Mouse (Mus musculus) cerebellum, adult (tissue): ENCODE data around the gene Ring1.
A peak's percentile ranks its signal among the peaks of the same experiment; 100 is the strongest.
"Not testable (repeated sequence)": the region's sequence is repeated elsewhere in the genome, so short reads cannot be mapped to it uniquely, and the experiment has no call there.

Source experiments
- ATAC-seq: cut with Nextera tagmentation; 2 replicates; pipeline ENCODE4 v1.9.2; 2017; ENCODE audit warnings: mild to moderate bottlenecking, moderate library complexity, mixed read lengths; ENCODE audit not compliant: insufficient number of reproducible peaks, low FRiP score, low TSS enrichment

The Ring1 gene

DNA sequence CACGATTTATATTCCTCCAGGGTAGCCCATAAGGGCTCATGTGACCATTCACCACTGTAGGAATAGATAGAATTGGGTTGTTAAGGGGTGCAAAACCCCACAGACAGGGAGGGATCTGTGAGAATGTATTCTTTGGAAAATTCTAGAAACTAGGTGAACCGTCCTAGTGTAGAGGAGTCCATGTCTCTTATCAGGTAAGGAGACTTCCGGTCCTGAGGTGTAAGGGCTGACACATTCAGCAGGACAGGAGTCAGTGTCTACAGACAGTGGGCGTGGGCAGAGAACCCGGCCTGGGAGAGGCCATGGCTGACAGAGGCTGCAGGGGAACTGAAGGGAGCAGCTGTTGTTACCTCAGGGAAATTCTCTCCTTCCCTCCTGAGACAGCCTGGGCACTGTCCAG is 25.8 kb downstream of the Ring1 start:
- not testable (repeated sequence) for ATAC-seq

DNA sequence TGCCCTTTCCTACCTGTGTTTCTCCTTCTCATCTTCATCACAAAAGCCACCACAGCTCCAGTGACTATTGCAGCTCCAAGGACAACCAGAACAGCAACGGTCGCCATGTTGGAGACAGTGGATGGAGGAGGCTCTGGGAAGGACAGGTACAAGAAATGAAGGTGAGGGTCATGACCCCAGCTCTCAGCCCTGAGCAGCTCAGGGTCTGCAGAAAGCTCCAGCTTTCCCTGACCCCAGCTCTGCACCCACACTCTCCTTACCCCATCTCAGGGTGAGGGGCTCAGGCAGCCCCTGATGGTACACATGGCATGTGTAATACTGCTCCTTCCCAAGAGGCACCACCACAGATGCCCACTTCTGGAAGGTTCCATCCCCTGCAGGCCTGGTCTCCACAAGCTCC is 27.5 kb downstream of the Ring1 start:
- ATAC-seq = not testable (repeated sequence)

DNA sequence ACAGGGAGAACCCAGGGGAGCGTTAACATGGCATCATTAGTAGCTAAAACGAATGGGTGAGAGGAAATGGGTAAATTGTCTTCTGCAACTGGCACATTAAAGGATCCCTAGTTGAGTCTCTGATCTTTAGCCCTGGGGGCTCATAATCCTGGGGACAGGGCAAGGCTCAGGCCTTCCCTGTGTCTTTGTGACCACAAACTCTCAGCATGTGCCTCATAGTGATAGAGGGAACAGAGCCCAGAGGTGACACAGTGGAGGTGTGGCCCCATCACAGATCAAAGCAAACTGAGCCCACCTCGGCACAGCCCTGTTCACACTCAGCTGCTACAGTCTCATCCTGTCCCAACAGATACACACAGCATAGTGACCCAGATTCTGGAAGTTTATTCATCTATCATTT is 28.8 kb downstream of the Ring1 start:
- no peak for ATAC-seq

DNA sequence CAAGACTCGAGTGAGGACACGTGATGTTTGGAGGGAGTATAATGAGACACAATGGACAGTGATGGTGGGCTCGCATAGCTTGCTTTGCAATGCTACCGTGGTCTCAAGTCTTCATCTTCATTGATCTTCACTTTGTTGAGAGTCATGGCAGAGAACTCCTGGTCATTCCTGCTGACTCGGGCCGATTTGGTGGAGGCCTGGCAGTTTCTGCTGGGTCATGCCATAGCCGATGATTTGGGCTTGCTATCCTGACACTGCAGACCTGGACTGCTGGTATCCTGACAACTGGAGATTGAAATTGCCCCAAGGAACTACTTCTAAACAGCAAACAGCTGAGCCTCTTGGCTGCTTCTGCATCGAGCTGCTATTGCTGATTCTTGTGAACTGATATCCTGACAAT is 29.5 kb downstream of the Ring1 start:
- no peak for ATAC-seq

DNA sequence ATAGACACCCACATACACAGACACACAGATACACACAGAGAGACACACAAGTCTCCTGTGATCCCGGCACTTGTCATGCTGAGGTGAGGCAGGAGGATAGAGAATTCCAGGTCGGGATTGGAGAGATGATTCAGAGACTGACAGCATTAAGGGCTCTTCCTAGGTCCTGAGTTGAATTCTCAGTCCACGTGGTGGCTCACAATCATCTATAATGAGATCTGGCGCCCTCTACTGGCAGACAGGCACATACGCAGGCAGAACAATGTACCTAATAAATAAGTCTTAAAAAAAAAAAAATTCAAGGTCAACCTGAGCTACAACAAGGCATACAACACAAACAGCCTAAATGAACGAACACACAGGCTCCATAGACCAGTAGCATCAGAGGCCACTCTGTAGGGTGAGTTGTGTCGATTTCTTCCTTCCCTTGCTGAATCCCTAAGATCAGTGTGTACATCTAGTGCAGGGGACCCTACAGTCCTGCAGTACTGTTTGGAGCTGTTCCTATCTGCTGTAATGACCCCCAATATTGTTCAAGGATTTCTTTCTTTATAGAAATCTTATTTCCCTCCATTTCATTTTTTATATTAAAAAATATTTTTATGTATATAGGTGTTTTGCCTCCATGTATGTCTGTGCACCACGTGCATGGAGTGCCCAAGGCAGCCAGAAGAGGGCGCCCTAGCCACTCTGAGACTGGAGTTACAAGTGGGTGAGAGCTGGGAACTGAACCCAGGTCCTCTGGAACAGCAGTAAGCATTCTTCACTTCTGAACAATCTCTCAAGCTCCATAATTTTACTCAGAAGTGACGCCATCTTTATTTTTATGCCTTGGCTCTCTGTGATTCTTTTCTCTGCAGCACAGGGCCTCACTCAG is 32.5 kb downstream of the Ring1 start:
- no peak for ATAC-seq

DNA sequence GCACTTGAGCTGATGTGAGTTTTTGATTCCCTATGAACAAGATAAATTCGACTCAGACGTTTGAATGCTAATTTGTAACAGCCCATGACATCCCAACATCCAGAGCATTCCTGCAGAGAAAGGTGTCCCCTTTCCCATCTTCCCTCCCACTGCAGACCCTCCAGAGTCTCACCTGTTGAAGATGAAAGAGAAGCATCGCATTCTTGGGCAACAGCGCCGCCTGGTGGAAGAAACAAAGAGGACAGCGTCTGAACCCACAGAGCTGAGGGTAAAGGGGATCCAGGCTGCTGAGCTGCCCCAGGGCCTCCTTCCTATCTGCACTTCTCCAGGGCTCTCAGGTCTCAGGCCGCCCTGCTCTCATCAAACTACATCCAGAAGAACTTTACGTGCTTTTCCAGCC is 42.3 kb downstream of the Ring1 start:
- not testable (repeated sequence) for ATAC-seq

DNA sequence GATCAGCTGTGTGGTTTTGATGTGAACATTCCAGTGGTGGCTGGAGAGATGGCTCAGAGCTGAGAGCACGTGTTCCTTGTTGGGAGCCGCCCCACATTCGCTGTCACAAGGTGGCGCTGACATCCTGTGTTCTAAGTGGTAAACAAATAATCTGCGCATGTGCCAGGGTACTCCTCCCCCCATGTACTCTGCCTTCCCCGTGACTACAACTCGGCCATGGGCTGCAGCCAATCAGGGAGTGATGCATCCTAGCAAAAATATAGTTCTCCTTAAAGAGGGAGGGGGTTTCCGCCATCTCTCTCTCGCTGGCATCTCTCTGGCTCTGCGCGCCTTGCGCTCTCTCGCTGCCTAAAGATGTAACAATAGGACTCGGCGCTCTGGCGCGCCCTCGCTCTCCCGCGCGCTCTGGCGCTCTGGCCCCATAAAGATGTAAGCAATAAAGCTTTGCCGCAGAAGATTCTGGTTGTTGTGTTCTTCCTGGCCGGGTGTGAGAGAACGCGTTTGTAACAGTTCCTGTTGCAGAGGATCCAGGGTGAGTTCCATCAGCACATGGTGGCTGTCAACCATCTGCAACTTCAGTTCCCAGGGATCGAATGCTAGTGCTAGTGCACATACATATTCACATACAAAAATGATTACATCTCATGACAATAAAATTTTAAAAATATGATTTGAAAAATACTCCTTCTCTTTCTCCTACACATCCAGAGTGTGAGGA is 43.1 kb downstream of the Ring1 start:
- 0 out of 2 replicates have a peak, but pooled peaks have one; percentile 59 for ATAC-seq

DNA sequence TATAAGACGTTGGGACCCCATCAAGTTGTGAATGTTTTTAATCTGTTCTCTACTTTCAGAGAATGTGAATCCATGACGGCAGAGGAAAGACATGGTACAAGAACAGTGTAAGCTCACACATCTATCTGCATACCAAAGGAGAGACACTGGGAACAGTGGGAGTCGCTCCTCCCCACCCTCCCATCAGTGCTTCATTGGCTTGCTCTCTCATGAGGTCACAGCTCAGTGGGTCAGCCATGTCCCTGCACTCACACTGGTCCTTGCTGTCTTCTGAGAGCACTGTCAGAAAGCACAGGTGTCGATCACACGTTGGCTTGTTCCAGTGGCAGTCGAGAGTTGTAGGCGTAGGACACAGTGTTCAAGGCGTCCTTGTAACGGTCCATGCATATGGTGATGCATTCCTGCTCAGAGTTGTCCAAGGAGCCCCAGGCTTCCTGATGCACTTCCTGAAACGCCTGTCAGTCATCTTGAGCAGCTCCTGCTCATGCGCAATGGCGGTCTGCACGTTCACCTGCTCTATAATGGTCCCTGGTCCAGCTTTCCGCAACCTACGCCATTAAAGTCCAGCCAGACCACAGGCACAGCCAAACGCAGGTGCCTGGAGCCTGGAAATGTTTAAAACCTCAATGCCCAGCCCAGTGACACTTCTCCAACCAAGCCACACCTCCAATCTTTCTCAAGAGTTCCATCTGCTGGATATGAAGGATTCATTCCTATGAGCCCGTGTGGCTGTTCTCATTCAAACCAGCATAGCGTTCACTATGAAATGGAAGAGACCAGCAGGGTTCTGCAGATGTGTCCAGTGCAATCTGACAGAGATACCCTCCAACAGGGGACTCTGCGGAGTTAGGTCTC is 44.1 kb downstream of the Ring1 start:
- ATAC-seq = no peak

DNA sequence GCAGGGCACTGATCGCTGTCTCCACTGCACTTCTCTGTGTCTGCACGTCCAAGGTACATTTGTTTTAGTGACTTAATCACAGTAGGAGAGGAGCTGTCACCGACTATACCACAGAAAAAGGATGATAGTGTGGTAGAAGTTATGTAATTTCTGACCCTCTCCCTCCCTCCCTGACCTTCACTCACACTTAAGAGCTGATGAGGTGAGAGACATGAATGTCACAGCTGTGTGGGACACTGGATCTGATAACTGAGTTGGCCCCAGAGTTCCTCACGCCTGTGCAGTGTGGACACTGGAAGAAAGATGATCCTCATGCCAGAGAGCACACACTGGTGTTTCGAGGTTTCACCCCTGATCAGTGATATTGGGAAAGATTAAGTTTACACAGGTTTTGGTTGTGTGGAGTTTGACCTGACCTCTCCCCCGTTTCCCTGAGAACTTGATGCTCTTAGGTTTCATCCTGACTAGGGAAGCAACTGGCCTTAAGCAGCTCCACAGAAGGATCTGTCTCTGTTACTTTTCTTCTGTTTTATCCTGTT is 44.9 kb downstream of the Ring1 start:
- no peak for ATAC-seq

DNA sequence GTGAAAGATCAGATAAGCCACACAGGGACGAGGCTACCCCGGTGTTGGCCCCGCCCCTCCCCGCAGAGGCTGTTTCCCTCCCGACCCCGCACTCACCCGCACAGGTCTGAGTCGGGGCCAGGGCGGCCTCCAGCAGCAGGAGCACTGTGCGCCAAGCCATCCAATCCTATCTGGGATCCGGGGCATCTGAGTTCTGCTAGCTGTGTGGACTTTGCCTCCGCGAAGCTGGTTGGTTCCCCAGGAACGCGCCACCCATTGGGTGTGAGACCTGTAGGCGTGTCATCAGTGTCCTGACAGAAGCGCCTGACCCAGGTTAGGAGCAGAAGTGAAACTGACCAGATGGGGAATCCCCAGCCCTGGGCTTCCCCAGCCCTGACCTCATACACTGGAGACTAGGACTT is 45.8 kb downstream of the Ring1 start:
- ATAC-seq = peak; percentile 96

DNA sequence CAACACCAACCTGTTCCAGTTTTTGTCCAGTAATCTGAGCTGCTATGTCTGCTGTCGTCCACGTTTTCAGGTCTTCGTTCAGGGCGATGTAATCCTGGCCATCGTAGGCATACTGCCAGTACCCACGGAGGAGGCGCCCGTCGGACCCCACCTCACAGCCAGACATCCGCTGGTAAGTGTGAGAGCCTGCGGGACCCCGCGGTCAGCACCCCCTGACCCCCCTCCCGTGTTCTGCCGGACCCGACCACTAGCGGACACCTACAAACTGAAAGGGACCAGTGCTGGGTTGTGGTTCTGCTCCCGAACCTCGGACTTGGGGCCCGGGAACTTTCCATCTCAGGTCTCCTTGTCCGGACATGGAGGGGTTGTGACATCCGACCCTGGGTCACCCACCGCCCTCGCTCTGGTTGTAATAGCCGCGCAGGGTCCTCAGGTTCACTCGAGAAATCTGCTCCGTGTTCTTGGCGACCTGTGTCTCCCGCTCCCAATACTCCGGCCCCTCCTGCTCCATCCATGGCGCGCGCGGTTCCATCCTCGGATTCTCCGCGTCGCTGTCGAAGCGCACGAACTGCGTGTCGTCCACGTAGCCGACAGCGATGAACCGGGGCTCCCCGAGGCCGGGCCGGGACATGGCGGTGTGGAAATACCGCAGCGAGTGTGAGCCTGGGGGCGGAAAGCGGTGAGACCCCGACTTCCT is 46.5 kb downstream of the Ring1 start:
- no peak for ATAC-seq

DNA sequence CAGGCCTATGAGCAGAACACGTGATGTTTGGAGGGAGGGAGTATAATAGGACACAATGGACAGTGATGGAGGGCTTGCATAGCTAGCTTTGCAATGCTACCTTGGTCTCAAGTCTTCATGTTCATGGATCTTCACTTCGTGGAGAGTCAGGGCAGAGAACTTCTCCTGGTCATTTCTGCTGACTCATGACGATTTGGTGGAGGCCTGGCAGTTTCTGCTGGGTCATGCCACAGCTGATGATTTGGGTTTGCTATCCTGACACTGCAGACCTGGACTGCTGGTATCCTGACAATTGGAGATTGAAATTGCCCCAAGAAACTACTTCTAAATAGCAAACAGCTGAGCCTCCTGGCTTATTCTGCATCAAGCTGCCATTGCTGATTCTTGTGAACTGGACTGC is 50.9 kb downstream of the Ring1 start:
- ATAC-seq = no peak

DNA sequence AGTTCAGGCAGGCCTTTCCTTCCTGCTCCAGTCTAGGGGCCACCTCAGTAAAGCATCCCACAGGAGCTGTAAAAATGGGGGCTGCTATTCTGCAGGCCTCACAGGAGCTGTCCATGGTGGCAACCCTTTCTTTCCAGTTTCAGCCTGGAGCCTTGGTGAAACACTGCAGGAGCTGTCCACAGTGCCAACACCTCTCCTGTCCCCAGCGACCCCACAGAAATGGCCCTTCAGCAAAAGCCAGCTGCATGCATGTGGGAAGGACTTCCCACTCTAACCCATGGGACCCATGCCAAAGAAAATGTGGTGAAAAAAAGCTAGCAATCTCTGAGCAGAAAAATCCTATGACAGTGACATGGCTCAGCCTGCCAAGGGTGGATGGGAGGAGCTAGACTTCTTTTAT is 51.8 kb downstream of the Ring1 start:
- no peak for ATAC-seq
